Mouse (Mus musculus): Measurements from ENCODE around the gene Cdc42ep2. TPM values are rescaled to one million over a fixed set of nuclear protein-coding genes. Genes with fewer than 3 reads are reported as not detected.

The Cdc42ep2 gene
- polyA plus RNA-seq, 1 experiment, result 5.3 TPM

- 90% methylated on average over 5 of the region's 5 CpGs for WGBS
- no peak for TF ChIP-seq CTCF (IDR thresholded peaks at IDR 0.05; ENCODE audit: control insufficient read depth, insufficient read depth, low read length)
- H3K27ac ChIP-seq (ENCODE audit: control insufficient read depth, insufficient read depth, low read depth, low read length, poor library complexity), result no peak overlapping the region
- H3K4me1 ChIP-seq (ENCODE audit: control insufficient read depth, insufficient read depth, low read length), result no peaks in the 10 kb centered on the region
- no peak overlapping the region for H3K4me3 ChIP-seq (replicated peaks; ENCODE audit: control insufficient read depth, low read depth, low read length)
Observed at GRCm38 (mm10) chr19:5957371-5957770, 32.8 kb upstream of the Cdc42ep2 start.

GRCm38 (mm10) chr19:5956685-5957084, 32.1 kb upstream of the Cdc42ep2 start:
- 34% methylated on average over 3 of the region's 3 CpGs for whole genome bisulfite sequencing
- Histone ChIP-seq H3K4me1 (ENCODE audit: control insufficient read depth, insufficient read depth, low read length) (no peaks in the 10 kb centered on the region), H3K4me3 (replicated peaks; ENCODE audit: control insufficient read depth, low read depth, low read length) (no peak overlapping the region), H3K27ac (ENCODE audit: control insufficient read depth, insufficient read depth, low read depth, low read length, poor library complexity) (no peak overlapping the region)
- TF ChIP-seq CTCF (IDR thresholded peaks at IDR 0.05; ENCODE audit: control insufficient read depth, insufficient read depth, low read length), result peak; percentile 58
- no peak for TF ChIP-seq POLR2A (IDR thresholded peaks at IDR 0.05; ENCODE audit: borderline replicate concordance, control insufficient read depth, low read depth, low read length)

GRCm38 (mm10) chr19:5955704-5956670, 31.4 kb upstream of the Cdc42ep2 start:
- H3K27ac ChIP-seq (ENCODE audit: control insufficient read depth, insufficient read depth, low read depth, low read length, poor library complexity), result no peak overlapping the region
- no peak for TF ChIP-seq POLR2A (IDR thresholded peaks at IDR 0.05; ENCODE audit: borderline replicate concordance, control insufficient read depth, low read depth, low read length)
- TF ChIP-seq CTCF (IDR thresholded peaks at IDR 0.05; ENCODE audit: control insufficient read depth, insufficient read depth, low read length), result no peak
- no peaks in the 10 kb centered on the region for H3K4me1 ChIP-seq (ENCODE audit: control insufficient read depth, insufficient read depth, low read length)
- H3K4me3 ChIP-seq (replicated peaks; ENCODE audit: control insufficient read depth, low read depth, low read length), result no peak overlapping the region
- WGBS, result 89% methylated on average over 28 of the region's 28 CpGs

- Histone ChIP-seq H3K4me3 (replicated peaks; ENCODE audit: control insufficient read depth, low read depth, low read length) (no peak overlapping the region), H3K27ac (ENCODE audit: control insufficient read depth, insufficient read depth, low read depth, low read length, poor library complexity) (no peak overlapping the region), H3K4me1 (ENCODE audit: control insufficient read depth, insufficient read depth, low read length) (no peaks in the 10 kb centered on the region)
- WGBS, result 96% methylated on average over 10 of the region's 10 CpGs
- TF ChIP-seq CTCF (IDR thresholded peaks at IDR 0.05; ENCODE audit: control insufficient read depth, insufficient read depth, low read length), result no peak
- no peak for TF ChIP-seq POLR2A (IDR thresholded peaks at IDR 0.05; ENCODE audit: borderline replicate concordance, control insufficient read depth, low read depth, low read length)
Observed at GRCm38 (mm10) chr19:5954936-5955335, 30.3 kb upstream of the Cdc42ep2 start.

- H3K4me3 ChIP-seq (replicated peaks; ENCODE audit: control insufficient read depth, low read depth, low read length), result no peak overlapping the region
- WGBS, result 93% methylated on average over 22 of the region's 22 CpGs
- no peaks in the 10 kb centered on the region for H3K4me1 ChIP-seq (ENCODE audit: control insufficient read depth, insufficient read depth, low read length)
- no peak overlapping the region for H3K27ac ChIP-seq (ENCODE audit: control insufficient read depth, insufficient read depth, low read depth, low read length, poor library complexity)
- no peak for TF ChIP-seq CTCF (IDR thresholded peaks at IDR 0.05; ENCODE audit: control insufficient read depth, insufficient read depth, low read length)
- no peak for TF ChIP-seq POLR2A (IDR thresholded peaks at IDR 0.05; ENCODE audit: borderline replicate concordance, control insufficient read depth, low read depth, low read length)
Observed at GRCm38 (mm10) chr19:5954031-5954710, 29.6 kb upstream of the Cdc42ep2 start.

GRCm38 (mm10) chr19:5953201-5953770, 28.7 kb upstream of the Cdc42ep2 start:
- TF ChIP-seq CTCF (IDR thresholded peaks at IDR 0.05; ENCODE audit: control insufficient read depth, insufficient read depth, low read length) (no peak), POLR2A (IDR thresholded peaks at IDR 0.05; ENCODE audit: borderline replicate concordance, control insufficient read depth, low read depth, low read length) (no peak)
- no peak overlapping the region for H3K4me3 ChIP-seq (replicated peaks; ENCODE audit: control insufficient read depth, low read depth, low read length)
- no peak overlapping the region for H3K27ac ChIP-seq (ENCODE audit: control insufficient read depth, insufficient read depth, low read depth, low read length, poor library complexity)
- H3K4me1 ChIP-seq (ENCODE audit: control insufficient read depth, insufficient read depth, low read length), result no peaks in the 10 kb centered on the region
- WGBS, result 94% methylated on average over 19 of the region's 19 CpGs

GRCm38 (mm10) chr19:5952071-5952691, 27.6 kb upstream of the Cdc42ep2 start:
- H3K27ac ChIP-seq (ENCODE audit: control insufficient read depth, insufficient read depth, low read depth, low read length, poor library complexity), result no peak overlapping the region
- WGBS, result 75% methylated on average over 13 of the region's 13 CpGs

GRCm38 (mm10) chr19:5951631-5952030, 27.0 kb upstream of the Cdc42ep2 start:
- H3K4me1 ChIP-seq (ENCODE audit: control insufficient read depth, insufficient read depth, low read length), result no peaks in the 10 kb centered on the region; the same call in 1 of the 2 replicates
- WGBS, result 92% methylated on average over 16 of the region's 16 CpGs
- H3K4me3 ChIP-seq (replicated peaks; ENCODE audit: control insufficient read depth, low read depth, low read length), result no peak overlapping the region
- TF ChIP-seq POLR2A (IDR thresholded peaks at IDR 0.05; ENCODE audit: borderline replicate concordance, control insufficient read depth, low read depth, low read length) (no peak), CTCF (IDR thresholded peaks at IDR 0.05; ENCODE audit: control insufficient read depth, insufficient read depth, low read length) (no peak)
- no peak overlapping the region for H3K27ac ChIP-seq (ENCODE audit: control insufficient read depth, insufficient read depth, low read depth, low read length, poor library complexity)

More at GRCm38 (mm10) chr19:5952071-5952691, 27.6 kb upstream of the Cdc42ep2 start:
- no peaks in the 10 kb centered on the region for H3K4me1 ChIP-seq (ENCODE audit: control insufficient read depth, insufficient read depth, low read length)
- no peak for TF ChIP-seq CTCF (IDR thresholded peaks at IDR 0.05; ENCODE audit: control insufficient read depth, insufficient read depth, low read length)
- no peak for TF ChIP-seq POLR2A (IDR thresholded peaks at IDR 0.05; ENCODE audit: borderline replicate concordance, control insufficient read depth, low read depth, low read length)
- no peak overlapping the region for H3K4me3 ChIP-seq (replicated peaks; ENCODE audit: control insufficient read depth, low read depth, low read length)

Data from bone marrow, adult 2 months (tissue).